Mouse (Mus musculus) layer of hippocampus, adult 6 months (tissue): ENCODE results near the gene Aif1. TPM values are rescaled to one million over a fixed set of nuclear protein-coding genes. Genes with fewer than 3 reads are reported as not detected.

ENCODE experiments used
- long read RNA-seq, 2 experiments: library from polyadenylated mRNA; unstranded; transcript quantifications; one replicate each; pipeline ENCODE4 v2.0.0; 2019 to 2020
- polyA plus RNA-seq: library from polyadenylated mRNA; unstranded; fragments of <200 nt; fragmentation: Nextera tagmentation; gene quantifications from 2 replicates; pipeline ENCODE4 v1.2.3, GENCODE M21; 2021

Gene Aif1
- 37.6 and 39.5 TPM in 2 replicates for polyA plus RNA-seq
- long read RNA-seq, experiment 1, transcript Aif1-203 (6 exons, 842 nt), result major isoform, 15 of 16 reads
- long read RNA-seq, experiment 1, partial matches to known transcripts, result 0 of 16 reads
- long read RNA-seq, experiment 1, other reads (novel, unspliced or antisense), result 1 of 16 reads
- long read RNA-seq, experiment 2, partial matches to known transcripts, result 0 of 2 reads
- long read RNA-seq, experiment 2, other reads (novel, unspliced or antisense), result 1 of 2 reads

DNA sequence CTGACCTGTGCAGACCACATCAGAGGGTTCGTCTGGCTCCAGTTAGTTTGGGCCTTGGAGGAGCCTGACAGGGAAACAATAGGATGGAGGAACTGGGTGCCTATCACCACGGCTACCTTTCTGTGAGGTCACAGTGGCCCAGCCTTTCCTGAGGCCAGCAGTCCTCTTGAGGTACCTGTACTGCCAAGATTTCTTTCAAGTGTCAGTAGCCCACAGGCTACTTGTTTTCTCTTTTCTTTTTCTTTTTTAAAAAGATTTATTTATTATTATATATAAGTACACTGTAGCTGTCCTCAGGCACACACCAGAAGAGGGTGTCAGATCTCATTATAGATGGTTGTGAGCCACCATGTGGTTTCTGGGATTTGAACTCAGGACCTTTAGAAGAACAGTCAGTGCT is at the start of gene Aif1:
Gene Aif1, minus strand, starts transcription at position 101 of the 400 bp plus-strand sequence.

DNA sequence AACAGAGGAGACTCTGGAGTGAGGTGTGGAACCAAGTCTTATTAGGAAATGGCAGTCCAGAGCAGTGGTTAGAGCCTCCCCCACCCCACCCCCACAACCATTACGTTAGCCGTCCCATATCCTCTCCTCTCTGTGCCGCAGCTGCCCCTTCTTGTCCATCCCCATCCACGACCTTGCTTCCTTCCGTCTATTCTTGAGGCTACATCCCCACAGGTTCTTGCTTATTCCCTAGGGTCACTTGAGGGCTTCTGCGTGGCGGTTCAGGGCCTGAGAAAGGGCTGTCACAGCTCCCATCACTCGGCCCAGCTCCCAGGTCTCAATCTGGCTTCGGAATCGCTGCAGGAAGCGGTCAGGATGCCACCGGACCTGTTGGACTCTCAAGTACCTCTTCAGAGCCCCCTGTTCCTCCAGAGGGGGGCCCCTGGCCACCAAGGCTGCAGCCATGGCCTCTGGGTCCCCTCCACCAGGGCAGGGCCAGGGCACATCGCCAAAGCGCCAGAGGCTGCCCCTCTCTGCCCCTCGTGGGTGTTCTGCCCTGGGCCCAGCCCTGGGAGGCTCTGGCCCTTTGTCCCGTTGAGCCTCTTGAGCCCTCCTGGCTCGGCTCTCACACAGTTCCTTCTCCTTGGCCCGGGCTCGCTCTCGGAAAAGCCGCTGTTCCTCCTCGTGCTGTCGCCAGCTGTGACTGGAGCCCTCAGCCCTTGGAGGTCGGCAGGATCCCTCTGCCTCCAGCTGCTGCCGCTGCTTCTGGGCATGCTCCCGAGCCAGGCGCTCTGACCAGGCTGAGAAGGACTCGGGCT is 44.5 kb upstream of the Aif1 start, which contains the start of gene Gm16181:
Gene Gm16181, plus strand, starts transcription at position 679 of the 797 bp plus-strand sequence.

DNA sequence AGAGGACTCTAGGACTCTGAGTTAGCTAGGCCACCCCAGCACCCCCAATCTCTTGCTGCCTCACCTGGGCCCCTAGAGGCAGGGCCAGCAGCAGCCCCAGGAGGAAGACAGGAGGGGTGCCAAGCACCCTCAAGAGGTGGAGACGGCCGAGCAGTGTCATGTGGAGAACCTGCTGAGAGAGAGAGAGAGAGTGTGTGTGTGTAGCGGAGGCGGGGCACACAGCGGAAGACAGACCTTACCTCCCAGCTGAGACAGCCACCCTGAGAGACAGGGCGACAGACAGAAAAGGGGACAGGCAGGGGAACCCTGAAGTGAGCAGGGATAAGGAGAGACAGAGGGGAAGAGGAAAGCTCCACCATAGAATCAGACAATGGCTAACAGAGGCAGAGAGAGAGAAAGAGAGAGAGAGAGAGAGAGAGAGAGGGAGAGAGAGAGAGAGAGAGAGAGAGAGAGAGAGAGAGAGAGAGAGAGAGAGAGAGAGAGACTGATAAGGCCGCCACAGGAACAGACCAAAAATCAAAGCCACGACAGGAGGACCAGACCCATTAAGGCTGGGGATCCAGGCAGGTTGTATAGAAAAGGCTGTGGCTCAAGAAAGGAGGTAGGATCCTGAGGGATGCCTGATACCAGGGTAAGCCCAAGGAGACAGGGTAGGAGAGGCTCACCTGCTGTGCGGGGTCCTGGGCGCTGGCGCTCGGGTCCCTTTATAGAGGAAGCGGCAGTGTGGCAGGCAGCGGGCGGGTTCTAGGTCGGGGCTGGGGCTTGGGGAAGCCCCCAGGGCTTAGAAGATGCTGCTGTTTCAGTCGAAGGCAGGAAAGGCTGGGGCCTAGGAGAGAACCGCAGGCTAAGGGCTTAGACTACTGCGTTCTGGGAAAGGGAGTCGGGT is 28.9 kb upstream of the Aif1 start, which contains the start of gene Lta:
Gene Lta, minus strand, starts transcription at position 858 of the 886 bp plus-strand sequence.

DNA sequence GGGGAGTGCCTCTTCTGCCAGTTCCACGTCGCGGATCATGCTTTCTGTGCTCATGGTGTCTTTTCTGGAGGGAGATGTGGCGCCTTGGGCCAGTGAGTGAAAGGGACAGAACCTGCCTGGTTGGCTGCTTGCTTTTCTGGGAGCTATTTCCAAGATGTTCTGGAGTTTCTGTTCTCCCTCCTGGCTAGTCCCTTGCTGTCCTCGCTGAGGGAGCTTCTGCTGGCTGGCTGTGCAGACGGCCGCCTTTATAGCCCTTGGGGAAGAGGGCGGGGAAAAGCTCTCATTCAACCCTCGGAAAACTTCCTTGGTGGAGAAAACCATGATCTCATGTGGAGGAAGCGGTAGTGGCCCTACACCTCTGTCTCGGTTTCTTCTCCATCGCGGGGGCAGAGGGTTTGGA is 25.9 kb upstream of the Aif1 start, which contains the start of gene Tnf:
Gene Tnf, minus strand, starts transcription at position 221 of the 400 bp plus-strand sequence.

DNA sequence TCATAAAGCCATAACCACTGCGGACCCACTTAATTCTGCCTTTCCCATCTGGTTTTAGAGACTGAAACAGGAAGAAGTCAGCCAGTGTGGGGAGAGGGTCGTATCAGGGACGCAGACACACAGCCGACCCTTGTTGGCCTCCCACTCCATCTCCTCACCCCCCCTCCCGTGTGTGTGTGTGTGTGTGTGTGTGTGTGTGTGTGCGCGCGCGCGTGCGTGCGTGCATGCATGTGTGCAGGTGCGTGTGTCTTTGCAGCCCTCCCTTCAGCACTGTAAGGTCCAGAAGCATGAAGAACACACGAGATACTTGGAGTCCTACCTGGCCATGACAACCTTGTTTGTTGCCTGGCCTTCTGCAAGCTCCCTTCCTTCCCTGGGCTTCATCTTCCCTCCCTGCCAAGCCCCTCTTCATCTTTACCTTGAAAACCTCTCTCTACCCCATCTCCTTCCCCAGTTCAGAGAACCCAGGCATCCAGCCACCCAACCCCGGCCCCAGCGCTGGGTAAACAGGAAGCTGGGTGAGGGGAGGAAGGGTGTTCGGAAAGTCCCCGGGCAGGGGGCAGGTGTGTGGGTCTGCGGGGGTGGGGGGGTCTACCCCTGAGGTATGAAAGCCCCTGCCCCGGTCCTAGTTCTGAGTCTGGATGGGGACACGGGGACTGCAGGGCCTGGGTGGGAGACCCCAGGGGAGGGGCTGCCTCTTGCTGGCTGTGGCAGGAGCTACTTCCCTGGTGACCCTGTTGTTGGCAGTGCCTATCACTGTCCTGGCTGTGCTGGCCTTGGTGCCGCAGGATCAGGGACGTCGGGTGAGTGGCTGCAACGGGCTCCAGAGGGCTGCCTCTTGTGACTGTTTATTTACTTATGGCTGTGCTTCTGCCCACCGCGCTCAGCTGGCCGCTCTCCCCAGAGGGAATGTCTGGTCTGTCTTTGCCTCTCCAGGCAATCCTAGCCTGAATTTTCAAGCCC is 18.3 kb upstream of the Aif1 start, which contains the start of gene Ltb:
Gene Ltb, plus strand, starts transcription at position 559 of the 963 bp plus-strand sequence.

DNA sequence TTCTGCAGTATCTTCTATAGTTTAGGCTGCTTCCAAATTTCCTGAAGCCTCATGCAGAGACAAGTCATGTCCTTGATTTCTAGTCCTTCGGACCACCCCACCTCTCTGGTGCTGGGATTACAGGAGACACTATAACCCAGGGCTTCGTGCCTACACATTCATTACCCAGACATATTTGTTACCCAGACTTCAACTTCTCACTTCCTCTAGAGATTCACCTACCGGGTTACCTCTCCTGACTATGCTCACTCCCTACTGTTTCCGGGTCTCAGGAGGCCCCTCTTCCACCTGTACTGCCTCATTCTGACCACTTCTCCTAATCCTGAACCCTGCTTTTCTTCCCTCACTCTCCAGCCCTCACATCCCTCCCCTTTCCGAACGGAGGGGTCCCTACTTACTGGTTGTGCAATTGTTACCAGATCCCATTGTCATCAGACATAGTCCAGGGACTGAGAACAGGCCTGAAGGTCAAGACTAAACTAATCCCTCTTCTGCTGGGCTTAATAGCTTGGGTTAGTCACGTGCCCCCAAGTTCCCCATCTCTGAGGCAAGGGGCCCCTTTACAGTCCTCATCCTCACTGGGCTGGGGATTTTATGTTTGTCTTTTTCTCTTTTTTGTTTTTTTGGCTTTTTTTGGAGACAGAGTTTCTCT is 12.2 kb upstream of the Aif1 start, which contains the start of gene Lst1:
Gene Lst1, minus strand, starts transcription at position 481 of the 652 bp plus-strand sequence.

DNA sequence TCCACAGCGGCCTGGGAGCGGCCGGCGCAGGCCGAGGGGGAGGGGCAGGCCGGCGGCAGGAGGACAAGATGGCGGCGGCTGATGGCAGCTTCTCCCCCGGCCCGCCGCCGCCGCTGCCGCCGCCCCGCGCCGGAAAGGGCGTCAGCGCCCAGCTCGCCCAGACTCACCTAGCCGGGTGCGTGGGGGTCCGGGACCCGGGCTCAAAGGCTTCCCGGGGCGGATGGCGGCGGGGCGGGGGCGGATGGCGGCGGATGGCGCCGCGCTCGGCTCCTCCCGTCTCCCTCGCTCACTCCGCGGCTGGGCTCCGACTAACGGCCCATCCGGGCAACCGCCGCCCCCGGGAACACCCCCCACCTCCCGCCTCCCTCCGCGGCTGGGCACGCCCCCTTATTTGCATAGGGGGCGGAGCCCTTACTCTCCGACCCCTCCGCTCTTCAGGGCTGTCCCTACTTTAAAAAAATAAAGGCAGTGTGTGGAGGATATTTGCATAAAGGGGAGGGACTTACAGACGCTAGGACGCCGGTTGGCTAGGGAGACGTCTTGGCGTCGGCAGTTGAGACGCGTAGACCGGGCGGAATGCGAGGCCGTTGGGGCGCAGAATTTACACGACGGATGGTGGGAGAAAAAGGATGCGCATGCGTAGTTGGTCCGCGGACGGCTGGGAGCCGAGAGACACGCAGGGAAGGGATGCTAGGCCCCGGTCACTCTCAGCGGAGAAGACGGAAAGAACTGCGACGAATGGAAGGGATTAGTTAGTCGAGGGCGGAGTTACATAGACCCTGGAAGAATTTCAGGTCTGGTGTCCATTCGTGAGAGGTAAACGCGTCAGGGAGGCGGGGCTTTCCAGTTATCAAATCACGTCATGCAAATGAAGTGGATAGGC is 11.1 kb downstream of the Aif1 start, which contains the start of gene Prrc2a:
Gene Prrc2a, minus strand, starts transcription at position 330 of the 883 bp plus-strand sequence.

DNA sequence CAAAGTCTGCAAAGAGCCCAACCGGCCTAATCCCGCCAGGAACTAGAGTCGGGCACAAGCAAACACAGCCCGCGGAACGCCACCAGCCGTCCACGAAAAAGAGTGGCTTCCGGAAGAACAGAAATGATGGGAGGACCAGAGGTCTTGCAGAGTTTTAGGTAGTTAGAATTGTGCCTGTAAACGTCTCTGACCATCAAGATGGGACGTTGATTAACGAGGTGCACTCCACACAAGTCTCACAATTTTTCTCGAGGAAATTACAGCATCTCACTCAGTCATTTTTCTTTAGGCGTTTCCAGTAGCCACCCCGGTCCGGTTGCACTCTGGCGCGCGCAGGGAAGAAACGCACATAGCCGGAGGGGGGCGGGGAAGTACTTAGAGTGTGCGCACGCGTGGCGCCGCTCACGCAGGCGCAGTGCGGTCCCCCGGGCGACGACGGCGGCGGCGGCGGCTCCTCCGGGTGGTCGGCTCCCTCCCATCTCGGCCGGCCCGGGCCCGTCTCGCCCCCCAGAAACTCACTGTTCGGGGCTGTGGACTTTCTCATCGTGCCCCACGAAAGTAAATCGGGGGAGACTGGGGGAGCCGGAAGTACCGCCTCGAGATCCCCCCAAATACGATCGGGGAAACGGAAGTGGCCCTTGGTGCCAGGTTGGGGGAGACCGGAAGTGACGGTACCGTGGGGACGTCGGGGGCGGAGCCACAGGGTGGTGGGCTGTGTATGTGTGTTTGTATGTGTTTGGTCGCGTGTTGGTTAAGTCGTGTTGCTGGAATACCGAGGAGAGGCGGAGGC is 40.9 kb downstream of the Aif1 start, which contains the start of gene Bag6:
Gene Bag6, plus strand, starts transcription at position 378 of the 790 bp plus-strand sequence.

DNA sequence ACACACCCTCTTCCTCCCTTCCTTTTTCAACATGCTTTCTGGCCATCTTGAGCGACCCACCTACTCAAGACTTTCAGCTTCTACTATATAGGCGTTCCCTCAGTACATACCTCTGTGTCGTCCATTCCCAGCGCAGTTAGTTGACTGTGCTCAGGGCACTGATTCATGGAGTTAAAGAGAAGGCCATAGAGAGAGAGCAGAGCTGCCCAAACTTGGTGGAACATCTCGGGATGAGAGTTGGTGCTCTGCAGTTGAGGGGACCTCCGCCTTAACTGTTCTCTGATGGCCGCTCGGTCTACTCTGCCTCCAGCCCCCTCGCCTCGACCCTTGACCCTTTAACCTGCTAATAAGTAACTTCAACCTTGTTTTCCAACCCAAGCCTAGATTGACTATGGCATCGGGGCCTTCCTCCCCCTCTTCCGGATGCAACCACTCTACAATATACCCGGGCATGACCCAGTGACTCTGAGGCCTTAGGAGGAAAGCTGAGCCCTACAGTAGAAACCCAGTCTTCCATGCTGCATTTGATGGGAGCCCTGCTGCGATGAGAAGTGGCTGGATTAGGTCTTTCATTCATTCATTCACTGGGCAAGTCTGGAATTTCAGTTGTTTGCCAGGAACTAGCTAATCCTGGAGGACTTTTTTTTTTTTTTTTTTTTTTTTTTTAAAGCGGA is 44.2 kb downstream of the Aif1 start, which contains the start of gene Apom:
Gene Apom, minus strand, starts transcription at position 551 of the 674 bp plus-strand sequence.

DNA sequence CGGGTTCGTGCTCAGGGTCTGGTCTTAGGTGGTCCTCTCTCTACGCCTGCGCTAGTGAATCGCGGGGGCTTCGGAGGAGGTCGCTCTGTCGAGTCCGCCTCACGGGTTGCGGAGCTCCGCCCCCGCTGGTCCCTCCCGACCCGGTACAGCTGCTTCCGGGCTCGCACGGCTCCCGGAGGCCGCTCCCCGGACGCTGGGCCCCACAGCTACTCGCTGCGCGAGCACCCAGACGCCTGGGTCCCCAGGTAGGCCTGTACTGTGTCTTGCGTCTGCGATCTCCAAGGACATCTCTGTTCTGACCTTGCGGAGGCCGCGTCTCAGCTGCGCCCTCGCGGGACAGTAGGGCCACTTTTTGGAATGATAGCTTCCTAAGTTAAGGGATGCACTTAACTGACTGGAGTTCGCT is 49.7 kb downstream of the Aif1 start, which contains the start of gene D17H6S53E:
Gene D17H6S53E, plus strand, starts transcription at position 168 of the 406 bp plus-strand sequence.

DNA sequence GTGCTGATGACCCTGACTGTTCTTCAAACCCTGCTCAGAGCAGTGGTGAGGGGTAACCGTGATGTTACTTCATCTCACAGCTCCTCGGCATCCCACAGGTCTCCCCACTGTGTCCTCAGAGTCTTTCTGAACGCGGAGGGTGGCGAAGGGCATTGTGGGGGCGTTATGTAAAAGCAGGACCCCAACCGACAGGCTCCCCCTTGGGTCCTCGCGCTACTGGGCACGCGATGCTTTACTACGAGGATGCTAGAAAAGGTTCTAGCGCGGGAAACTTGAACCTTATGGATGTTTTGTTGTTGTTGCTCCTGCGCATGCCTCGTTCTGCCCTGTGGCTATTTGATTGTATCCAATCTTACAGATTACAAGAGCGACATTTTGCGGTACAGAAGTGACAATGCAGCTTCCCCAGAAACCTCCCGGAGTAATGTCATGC is 54.0 kb downstream of the Aif1 start, which contains the start of gene Csnk2b:
Gene Csnk2b, minus strand, starts transcription at position 183 of the 433 bp plus-strand sequence.

DNA sequence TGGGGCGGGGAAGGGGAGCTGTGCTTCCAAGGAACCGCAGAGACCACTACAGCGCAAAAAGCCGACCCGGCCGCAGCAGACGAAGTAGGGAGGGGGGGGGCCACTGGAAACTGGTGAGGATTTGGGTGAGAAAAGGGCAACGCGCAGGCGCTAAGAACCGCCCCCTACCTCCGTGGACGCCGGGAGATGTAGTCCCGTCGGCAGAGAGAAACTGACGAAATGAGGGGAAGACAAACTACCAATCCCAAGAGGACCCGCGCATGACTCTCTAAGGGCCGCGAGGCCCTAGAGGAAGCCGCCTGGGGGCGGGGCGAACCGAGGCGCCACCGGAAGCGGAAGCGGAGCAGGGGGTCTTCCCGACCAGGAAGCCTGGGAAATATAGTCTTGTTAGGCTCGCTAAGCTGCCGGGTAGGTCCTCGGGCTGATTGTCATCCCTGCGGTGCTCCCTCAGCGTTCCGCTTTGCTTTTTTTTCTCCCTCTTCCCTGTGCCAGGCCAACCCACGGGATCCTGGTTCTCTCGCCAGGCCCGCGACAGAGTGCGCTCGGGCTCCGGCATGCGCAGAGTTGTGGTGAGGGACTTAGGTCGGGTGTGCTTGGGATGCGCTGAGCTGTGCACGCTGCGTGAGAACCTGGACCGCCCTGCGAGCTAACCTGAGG is 54.6 kb downstream of the Aif1 start, which contains the start of gene Gpank1:
Gene Gpank1, plus strand, starts transcription at position 313 of the 657 bp plus-strand sequence.

